Mouse (Mus musculus): ENCODE measurements around the gene Hps6.

- TF ChIP-seq CTCF (IDR thresholded peaks at IDR 0.05; ENCODE audit: low read depth) (no peak), EP300 (IDR thresholded peaks at IDR 0.05; ENCODE audit: low read depth) (no peak)
These were observed 42.5 kb downstream of the Hps6 start for GRCm38 (mm10) chr19:46045696-46046311.
